Mouse (Mus musculus) Patski (cell line): ENCODE data around the gene Hint2. TPM values are rescaled to one million over a fixed set of nuclear protein-coding genes. Genes with fewer than 3 reads are reported as not detected.

ENCODE experiments used
- ATAC-seq: fragments of 100-300 bp; one replicate; pipeline ENCODE4 v1.8.0; 2021
- CTCF ChIA-PET: fragments of 350-600 bp; sonication (Branson Sonifier 250); formaldehyde crosslinking; loops from one replicate; lab custom pipeline; 2022; ENCODE audit warnings: inconsistent platforms; lab: Charles Lee
- POLR2A ChIA-PET: fragments of 350-600 bp; sonication (Branson Sonifier 250); formaldehyde crosslinking; loops from one replicate; lab custom pipeline; 2022; ENCODE audit warnings: antibody characterized with exemption, inconsistent platforms; lab: Charles Lee
- DNase-seq: peaks from one replicate; pipeline ENCODE4 v3.0.0-alpha.2; 2011; ENCODE audit warnings: low read depth, low spot score
- H3K27me3 ChIP-seq: fragments of 371-371 bp; one replicate; pipeline ENCODE4 v1.5.1; 2021
- CTCF ChIP-seq: fragments of 100-300 bp; IDR thresholded peaks from one replicate; pipeline ENCODE4 v1.5.1; 2021
- in situ Hi-C: fragments of 300-500 bp; cut with MboI; formaldehyde crosslinking; loops from 3 replicates; pipeline ENCODE4 v1.11.1; 2018; ENCODE audit warnings: low pct_unique_long_range_greater_than_20kb, mixed read lengths
- polyA plus RNA-seq: library from polyadenylated mRNA; unstranded; gene quantifications from one replicate; pipeline ENCODE4 v1.2.3, GENCODE M21; 2021

Hint2 gene
- polyA plus RNA-seq, 1 experiment from 2014 or later = 69.0 TPM

DNA sequence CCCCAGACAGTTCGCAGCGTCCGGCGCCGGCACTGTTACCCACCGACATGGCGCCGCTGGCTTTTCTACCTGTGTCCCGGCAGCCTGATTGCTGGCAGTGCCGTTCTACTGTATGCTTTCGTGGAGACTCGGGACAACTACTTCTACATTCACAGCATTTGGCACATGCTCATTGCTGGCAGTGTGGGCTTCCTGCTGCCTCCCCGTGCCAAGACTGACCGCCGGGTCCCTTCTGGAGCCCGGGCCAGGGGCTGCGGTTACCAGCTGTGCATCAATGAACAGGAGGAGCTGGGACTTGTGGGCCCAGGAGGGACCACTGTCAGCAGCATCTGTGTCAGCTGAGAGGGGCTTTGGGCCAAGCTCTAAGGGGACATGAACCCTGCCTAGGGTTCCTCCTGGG is 33.8 kb upstream of the Hint2 start:
- DNase-seq (no peak), ATAC-seq (no peak)
- ChIA-PET CTCF (interaction anchor here (1.0 to 1.8 kb wide), 3 partner anchors 17 to 60 kb away, joined by 3 to 6 read pairs (median 3); no protein-coding TSS in a partner anchor), POLR2A (no interaction called here)
- in situ Hi-C loops = no loop called here
- TF ChIP-seq CTCF = no peak
- H3K27me3 ChIP-seq = no peaks in the 10 kb centered on the region

DNA sequence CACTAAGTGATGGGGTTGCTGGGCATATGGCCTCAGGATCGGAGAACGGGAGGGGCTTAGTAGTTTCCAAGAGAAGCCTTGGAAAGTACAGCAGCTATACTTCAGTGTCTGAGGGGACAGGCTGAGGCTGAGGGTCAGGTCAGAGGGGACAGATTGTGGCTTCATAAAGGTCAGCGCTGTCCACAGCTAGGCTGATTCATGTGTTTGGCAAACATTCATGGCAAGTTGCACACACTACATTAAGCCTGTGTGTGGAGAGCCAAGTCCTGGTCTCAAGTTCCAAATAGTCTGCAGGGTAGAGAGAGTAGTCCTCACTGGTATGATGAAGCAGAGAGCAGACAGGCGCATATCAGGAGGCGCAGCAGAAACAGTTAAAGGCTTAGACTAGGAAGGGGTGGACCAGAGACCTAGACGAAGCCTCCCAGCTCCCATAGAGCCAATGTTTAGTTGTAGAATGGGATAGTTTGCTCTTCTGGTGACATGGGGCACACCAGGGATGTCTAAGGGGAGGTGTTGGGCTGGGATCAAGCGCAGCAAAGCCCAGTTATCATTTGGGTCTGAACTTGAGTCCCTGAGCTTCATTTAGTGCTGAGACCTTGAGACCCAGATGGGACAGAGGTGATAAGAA is 23.3 kb upstream of the Hint2 start:
- CTCF ChIA-PET = no interaction called here
- DNase-seq (no peak), ATAC-seq (no peak)
- in situ Hi-C loops = no loop called here
- H3K27me3 ChIP-seq = no peaks in the 10 kb centered on the region
- POLR2A ChIA-PET = no interaction called here
- no peak for TF ChIP-seq CTCF

DNA sequence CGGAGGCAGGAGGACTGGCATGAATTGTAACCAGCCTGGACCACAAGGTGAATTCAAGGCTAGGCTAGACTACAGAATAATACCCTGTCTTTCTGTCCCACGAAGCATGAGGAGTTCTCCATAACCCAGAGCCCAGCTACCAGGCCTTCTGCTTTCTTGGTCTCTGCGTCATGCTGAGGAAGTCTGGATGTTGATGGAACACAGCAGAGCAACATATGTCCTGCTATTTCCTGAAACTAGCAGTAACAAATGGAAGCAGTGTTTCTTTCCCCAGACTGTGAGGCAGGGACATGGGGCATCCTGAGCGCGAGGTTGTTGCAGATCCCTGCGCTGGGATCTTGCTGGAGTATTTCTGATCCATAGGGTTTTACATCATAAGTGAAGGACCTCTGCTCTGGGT is 22.3 kb upstream of the Hint2 start:
- TF ChIP-seq CTCF = no peak
- H3K27me3 ChIP-seq = no peaks in the 10 kb centered on the region
- in situ Hi-C loops = no loop called here
- CTCF ChIA-PET = no interaction called here
- POLR2A ChIA-PET = interaction anchor here (0.6 kb wide), 1 partner anchor 143 kb away, joined by 3 read pairs; no protein-coding TSS in a partner anchor
- DNase-seq = no peak
- no peak for ATAC-seq

DNA sequence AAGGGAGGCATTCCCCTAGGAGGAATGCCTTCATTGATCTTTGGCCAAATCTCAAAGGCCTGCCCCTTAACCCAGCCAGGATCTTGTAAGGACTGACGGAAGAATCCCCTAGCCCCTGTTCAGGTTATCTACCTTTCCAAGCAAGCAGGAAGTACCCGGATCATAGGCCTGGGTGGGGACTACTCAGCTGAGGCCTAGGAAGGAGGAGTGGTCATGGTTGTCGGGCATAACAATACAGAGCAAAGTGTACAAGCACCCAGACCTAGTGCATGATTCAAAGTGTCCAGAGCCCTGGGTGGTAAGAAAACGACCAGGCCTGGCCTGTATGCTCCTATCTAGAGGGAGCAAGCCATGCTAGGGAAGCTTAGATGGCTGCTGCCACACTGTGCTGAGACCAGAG is 19.3 kb upstream of the Hint2 start:
- CTCF ChIA-PET = interaction anchor here (1.4 kb wide), 1 partner anchor 36 kb away, joined by 7 read pairs; no protein-coding TSS in a partner anchor
- POLR2A ChIA-PET = no interaction called here
- no peak for TF ChIP-seq CTCF
- in situ Hi-C loops = no loop called here
- ATAC-seq (no peak), DNase-seq (no peak)
- H3K27me3 ChIP-seq = no peaks in the 10 kb centered on the region

DNA sequence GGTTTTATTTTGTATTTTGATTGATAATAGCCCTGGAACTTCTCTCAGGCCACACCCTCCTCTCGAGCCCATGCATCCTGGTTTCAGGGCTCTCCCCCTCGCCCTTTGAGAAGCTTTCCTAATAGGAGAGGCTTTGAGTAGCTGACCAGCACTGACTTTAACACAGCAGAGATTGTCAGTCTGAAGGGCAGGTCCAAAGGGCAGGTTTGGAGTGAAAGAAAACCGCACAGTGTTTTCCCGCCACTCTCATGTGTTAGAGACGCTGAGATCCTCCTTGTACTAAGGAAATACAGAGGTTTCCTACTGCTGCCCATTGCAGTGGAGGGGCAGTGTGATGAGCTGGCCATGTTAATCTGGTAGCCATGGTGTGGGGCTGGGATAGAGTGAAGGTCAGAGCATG is 18.7 kb upstream of the Hint2 start:
- no peak for TF ChIP-seq CTCF
- ChIA-PET POLR2A (no interaction called here), CTCF (interaction anchor here (1.4 kb wide), 1 partner anchor 37 kb away, joined by 7 read pairs; no protein-coding TSS in a partner anchor)

DNA sequence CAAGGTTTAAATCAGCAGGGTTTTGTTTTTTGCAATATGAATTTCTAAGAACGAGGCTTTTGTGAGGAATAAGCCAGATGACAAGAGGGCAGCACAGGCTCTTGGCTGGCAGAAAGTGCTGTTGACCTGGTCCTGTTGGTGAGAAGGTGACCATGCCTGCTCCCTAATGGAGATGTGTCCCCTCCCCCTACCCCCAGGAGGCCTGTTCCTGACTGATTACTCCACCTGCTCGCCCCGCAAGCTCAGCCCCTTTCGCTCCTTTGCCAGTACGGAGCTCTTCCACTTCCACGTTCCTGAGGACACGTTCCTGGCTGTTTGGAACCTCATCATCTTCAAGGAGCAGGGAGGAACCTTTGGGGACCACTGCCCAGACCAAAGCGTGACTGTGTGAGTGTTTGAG is 17.4 kb upstream of the Hint2 start:
- no peaks in the 10 kb centered on the region for H3K27me3 ChIP-seq
- in situ Hi-C loops = loop anchor here (5.0 kb wide), 1 partner anchor 39 kb away; the partner anchor contains the start of gene Olfr71
- ChIA-PET POLR2A (interaction anchor here (0.5 kb wide), 1 partner anchor 262 kb away, joined by 4 read pairs; no protein-coding TSS in a partner anchor), CTCF (interaction anchor here (0.9 to 4.3 kb wide), 2 partner anchors 33 to 38 kb away, joined by 3 to 32 read pairs; partner anchors contain the start of gene Olfr71)
- ATAC-seq (no peak), DNase-seq (no peak)
- no peak for TF ChIP-seq CTCF

More for the DNA sequence above, 18.7 kb upstream of the Hint2 start:
- no peak for ATAC-seq
- H3K27me3 ChIP-seq = no peaks in the 10 kb centered on the region
- DNase-seq = no peak
- in situ Hi-C loops = loop anchor here (5.0 kb wide), 1 partner anchor 37 kb away; the partner anchor contains the start of gene Olfr71

DNA sequence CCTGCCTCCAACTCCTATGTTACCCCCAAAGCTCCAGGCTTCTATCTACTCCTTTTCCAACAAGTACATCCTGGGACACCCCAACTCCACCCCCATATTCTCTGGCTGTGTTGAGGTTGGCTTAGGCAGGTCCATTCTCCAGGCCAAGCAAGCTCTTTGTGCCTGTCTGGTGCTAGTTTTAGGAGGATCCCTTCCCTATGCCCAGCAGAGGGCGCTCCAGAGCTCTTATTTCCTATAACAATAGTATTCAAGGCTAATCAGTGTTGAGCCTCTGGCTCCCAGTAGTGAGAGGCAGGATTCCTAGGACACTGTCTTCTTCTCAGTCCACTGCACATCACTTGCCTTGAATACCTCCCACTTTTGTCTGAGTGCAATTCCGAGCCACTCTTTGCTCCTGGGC is 15.8 kb upstream of the Hint2 start:
- ChIA-PET POLR2A (interaction anchor here (0.7 kb wide), 1 partner anchor 14 kb away, joined by 3 read pairs; no protein-coding TSS in a partner anchor), CTCF (interaction anchor here (0.6 to 4.3 kb wide), 23 partner anchors 9 to 141 kb away, joined by 3 to 32 read pairs (median 4); partner anchors contain the start of genes Hint2, Hrct1, Olfr71 and Spag8)
- no peaks in the 10 kb centered on the region for H3K27me3 ChIP-seq
- peak; percentile 85 for TF ChIP-seq CTCF
- in situ Hi-C loops = loop anchor here (5.0 kb wide), 1 partner anchor 40 kb away; the partner anchor contains the start of gene Olfr71
- no peak for ATAC-seq
- no peak for DNase-seq

DNA sequence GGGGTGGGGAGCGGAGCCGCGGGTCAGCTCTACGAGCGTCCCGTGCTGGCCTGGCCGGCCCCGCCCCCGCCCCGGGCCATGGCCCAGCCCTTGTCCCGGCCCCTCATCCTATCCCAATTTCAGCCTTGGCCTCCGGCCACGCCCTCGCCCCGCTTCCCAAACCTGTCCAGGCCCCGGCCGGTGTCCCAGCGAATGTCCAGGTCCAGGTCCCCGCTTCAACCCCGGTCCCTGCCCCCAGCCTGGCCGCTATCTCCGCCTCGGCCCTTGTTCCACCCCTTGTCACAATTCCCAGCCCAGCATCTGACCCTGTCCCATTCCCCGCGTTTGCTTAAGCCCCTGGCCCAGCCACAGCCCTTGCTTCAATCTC is 13.1 kb upstream of the Hint2 start:
- CTCF ChIA-PET = no interaction called here
- H3K27me3 ChIP-seq = peaks cover 3% of the 10 kb centered on the region
- no peak for TF ChIP-seq CTCF
- no peak for DNase-seq
- ATAC-seq = peak; percentile 52
- in situ Hi-C loops = loop anchor here (10.0 kb wide), 1 partner anchor 235 kb away; no protein-coding TSS in a partner anchor
- POLR2A ChIA-PET = interaction anchor here (0.6 kb wide), 1 partner anchor 514 kb away, joined by 3 read pairs; no protein-coding TSS in a partner anchor

DNA sequence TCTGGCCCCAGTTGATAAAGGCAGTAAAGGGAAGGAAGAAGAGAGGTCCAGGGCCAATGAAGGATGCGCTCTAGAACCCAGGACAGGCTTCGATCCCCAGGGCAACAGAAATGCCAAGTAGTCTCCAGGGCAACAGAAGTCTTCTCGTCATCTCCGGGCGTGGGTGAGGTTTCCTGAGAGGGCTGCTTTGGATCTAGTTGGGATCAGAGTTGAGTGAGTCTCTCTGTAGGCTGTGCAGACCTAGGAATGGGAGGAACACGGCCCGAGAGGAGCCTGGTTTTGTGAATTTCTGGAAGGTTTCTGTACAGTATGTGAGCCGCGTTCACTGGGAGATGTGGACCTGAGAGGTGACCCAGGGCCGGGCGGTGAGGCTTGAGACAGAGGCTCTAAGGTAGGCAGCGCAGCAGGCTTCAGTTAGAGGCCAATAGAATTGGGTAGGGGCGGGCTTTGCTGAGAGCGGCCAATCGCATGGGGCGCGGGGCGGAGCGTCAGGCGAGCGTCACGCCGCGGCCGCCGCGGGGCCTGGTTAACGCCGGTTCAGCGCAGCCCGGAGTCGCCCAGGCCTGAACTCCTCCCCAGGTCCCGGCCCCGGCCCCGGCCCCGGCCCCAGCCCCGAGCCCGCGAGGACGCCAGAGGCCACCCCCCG is 12.6 kb upstream of the Hint2 start, which contains the start of the genes Tmem8b and Fam221b:
TSS of gene Tmem8b (plus strand) at position 190 of the 646 bp plus-strand sequence.
TSS of gene Fam221b (minus strand) at position 364 of the 646 bp plus-strand sequence.
- CTCF ChIA-PET = no interaction called here
- DNase-seq (no peak), ATAC-seq (peak; percentile 95)
- in situ Hi-C loops = loop anchor here (10.0 kb wide), 1 partner anchor 234 kb away; no protein-coding TSS in a partner anchor
- POLR2A ChIA-PET = no interaction called here
- peaks cover 3% of the 10 kb centered on the region for H3K27me3 ChIP-seq
- TF ChIP-seq CTCF = no peak

DNA sequence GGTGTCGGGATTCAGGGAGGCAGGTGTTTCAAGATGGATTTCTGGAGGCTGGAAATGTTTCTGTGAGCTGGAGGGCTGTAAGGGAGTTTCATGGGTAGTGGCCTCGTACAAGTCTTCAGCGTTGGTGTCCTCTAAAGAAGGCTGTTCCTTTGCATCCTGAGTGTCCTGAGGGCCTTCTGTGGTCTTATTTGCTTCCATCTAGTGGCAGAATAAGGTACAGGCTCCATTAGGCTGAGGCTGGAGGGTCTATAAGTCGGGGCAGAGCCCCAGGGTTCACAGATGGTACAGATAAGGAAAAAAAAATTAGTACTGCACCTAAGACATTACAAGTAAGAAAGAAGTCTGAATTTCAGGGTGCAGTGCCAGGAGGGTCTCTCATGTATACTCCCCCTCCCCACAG is 10.1 kb upstream of the Hint2 start:
- peaks cover 7% of the 10 kb centered on the region for H3K27me3 ChIP-seq
- DNase-seq (no peak), ATAC-seq (no peak)
- peak; percentile 69 for TF ChIP-seq CTCF
- in situ Hi-C loops = loop anchor here (10.0 kb wide), 1 partner anchor 232 kb away; no protein-coding TSS in a partner anchor
- CTCF ChIA-PET = interaction anchor here (0.7 to 2.0 kb wide), 5 partner anchors 9 to 61 kb away, joined by 3 to 8 read pairs (median 3); partner anchors contain the start of gene Npr2
- POLR2A ChIA-PET = no interaction called here
